9 mouse cellular contexts compared by ENCODE assay signal in genomic region chr2:156488166-156488814, GRCm38 (mm10). TPM values are rescaled to one million over a fixed set of nuclear protein-coding genes. Genes with fewer than 3 reads are reported as not detected.
A peak's percentile ranks its signal among the peaks of the same experiment; 100 is the strongest.
DNase-seq lines count a peak whose midpoint lies in the region; ATAC-seq and TF ChIP-seq lines count a peak whose summit lies in the region.
"Had no signal": no experiment of that assay in that cellular context is flagged by ENCODE, and none has a peak within 500 bp of the region (broad histone marks: within the 10 kb centered on the region; RNA-seq: fewer than 3 reads in every experiment).

No protein-coding gene starts in this region.

- 72% methylated on average over 8 of the region's 8 CpGs for WGBS in heart, adult 2 months
- WGBS in heart, embryonic 12.5 days: 81% methylated on average over 8 of the region's 8 CpGs
- WGBS in intestine, embryonic 16.5 days: 75% methylated on average over 8 of the region's 8 CpGs
- 69% methylated on average over 8 of the region's 8 CpGs for WGBS in lung, postnatal 0 days

- H3K79me2 ChIP-seq in heart, adult 2 months (replicated peaks; ENCODE audit: control insufficient read depth, insufficient read depth, low read length): no peaks in the 10 kb centered on the region

- H3K4me1 ChIP-seq in heart, adult 2 months (ENCODE audit: control insufficient read depth, insufficient read depth, low read length): no peaks in the 10 kb centered on the region
- peaks cover 25% of the 10 kb centered on the region for H3K4me1 ChIP-seq in heart, embryonic 12.5 days (replicated peaks)
- peaks cover 7% of the 10 kb centered on the region for H3K4me1 ChIP-seq in intestine, embryonic 16.5 days (ENCODE audit: control insufficient read depth, insufficient read depth, low read length)
- no peaks in the 10 kb centered on the region for H3K4me1 ChIP-seq in lung, postnatal 0 days (ENCODE audit: insufficient read depth, low read depth, low read length)

- H3K4me3 ChIP-seq in heart, adult 2 months: no peak overlapping the region
- H3K4me3 ChIP-seq in heart, embryonic 12.5 days: no peak overlapping the region
- H3K4me3 ChIP-seq in intestine, embryonic 16.5 days (ENCODE audit: low read length): no peak overlapping the region
- H3K4me3 ChIP-seq in lung, postnatal 0 days (ENCODE audit: low read depth, low read length): no peak overlapping the region

- no peaks in the 10 kb centered on the region for H3K36me3 ChIP-seq in heart, adult 2 months (ENCODE audit: control insufficient read depth, insufficient read depth, low read length)
- no peaks in the 10 kb centered on the region for H3K36me3 ChIP-seq in heart, embryonic 12.5 days
- no peaks in the 10 kb centered on the region for H3K36me3 ChIP-seq in intestine, embryonic 16.5 days (ENCODE audit: control insufficient read depth, insufficient read depth, low read length)
- H3K36me3 ChIP-seq in lung, postnatal 0 days (ENCODE audit: insufficient read depth, low read length): no peaks in the 10 kb centered on the region

- TF ChIP-seq EP300 in heart, adult 2 months (IDR thresholded peaks at IDR 0.05; ENCODE audit: insufficient read depth, low read depth, low read length): no peak
- no peak for TF ChIP-seq EP300 in lung, postnatal 0 days (IDR thresholded peaks at IDR 0.05)

- H3K4me2 ChIP-seq in heart, embryonic 12.5 days: no peak overlapping the region
- no peak overlapping the region for H3K4me2 ChIP-seq in intestine, embryonic 16.5 days (ENCODE audit: low read depth, low read length)
- H3K4me2 ChIP-seq in lung, postnatal 0 days (replicated peaks; ENCODE audit: low read depth, low read length): no peak overlapping the region

- 0 out of 2 replicates have a peak, but pooled peaks cover 1% of the 10 kb centered on the region for H3K27me3 ChIP-seq in heart, adult 2 months (ENCODE audit: control insufficient read depth, insufficient read depth, low read length)
- peaks cover 3% of the 10 kb centered on the region for H3K27me3 ChIP-seq in heart, embryonic 12.5 days (replicated peaks)
- no peaks in the 10 kb centered on the region for H3K27me3 ChIP-seq in intestine, embryonic 16.5 days (replicated peaks; ENCODE audit: control insufficient read depth, insufficient read depth, low read length)
- no peaks in the 10 kb centered on the region for H3K27me3 ChIP-seq in lung, postnatal 0 days (replicated peaks; ENCODE audit: insufficient read depth, low read length)

- intact Hi-C loops in heart, adult 2 months (cut with DNase I): no loop called here

- H3K27ac ChIP-seq in heart, adult 2 months: peak overlapping the region; percentile 9; the same call in 1 of the 2 replicates
- H3K27ac ChIP-seq in heart, embryonic 12.5 days (ENCODE audit: poor library complexity, severe bottlenecking): no peak overlapping the region
- no peak overlapping the region for H3K27ac ChIP-seq in intestine, embryonic 16.5 days (ENCODE audit: low read length)
- no peak overlapping the region for H3K27ac ChIP-seq in lung, postnatal 0 days (ENCODE audit: low read length)

- peaks cover 5% of the 10 kb centered on the region; the same call in 1 of the 2 replicates for H3K9me3 ChIP-seq in heart, embryonic 12.5 days (replicated peaks)
- no peaks in the 10 kb centered on the region for H3K9me3 ChIP-seq in intestine, embryonic 16.5 days (ENCODE audit: control insufficient read depth, low read length)
- no peaks in the 10 kb centered on the region for H3K9me3 ChIP-seq in lung, postnatal 0 days (ENCODE audit: low read length)

- no peak for TF ChIP-seq POLR2A in heart, adult 2 months (IDR thresholded peaks at IDR 0.05; ENCODE audit: insufficient read depth, low read depth, low read length)

- H3K9ac ChIP-seq in heart, adult 2 months (ENCODE audit: low read depth, low read length): no peak overlapping the region
- no peak overlapping the region for H3K9ac ChIP-seq in heart, embryonic 12.5 days
- no peak overlapping the region for H3K9ac ChIP-seq in intestine, embryonic 16.5 days (ENCODE audit: low read depth, low read length)
- no peak overlapping the region for H3K9ac ChIP-seq in lung, postnatal 0 days (replicated peaks; ENCODE audit: low read depth)

- ATAC-seq in heart, embryonic 12.5 days (ENCODE audit: insufficient number of reproducible peaks, low FRiP score): no peak
- ATAC-seq in intestine, embryonic 16.5 days: no peak
- no peak for ATAC-seq in lung, postnatal 0 days

- peak; percentile 51 to 60 for DNase-seq in heart, adult 2 months
- peak; percentile 86 for DNase-seq in 3134 (ENCODE audit: extremely low read depth, insufficient read length, low spot score)
- peak; percentile 61 to 63 for DNase-seq in adrenal gland, postnatal 36 days
- DNase-seq in gastrocnemius, postnatal 10 days: peak; percentile 36
- DNase-seq in frontal cortex, postnatal 14 days (ENCODE audit: low spot score in 2 of 2): no peak
- no peak for DNase-seq in lung, postnatal 0 days (ENCODE audit: low spot score)
- DNase-seq: kidney, adult 18-20 months had no signal

- TF ChIP-seq CTCF in heart, adult 2 months (IDR thresholded peaks at IDR 0.05): no peak
- TF ChIP-seq CTCF in lung, postnatal 0 days (IDR thresholded peaks at IDR 0.05): no peak

RNA-seq across cellular contexts. Expression of gene Aar2, which starts 59.1 kb away (rescaled TPM):
- 10 to 100 TPM; 21.0 to 22.7 TPM for total RNA-seq in heart, adult 2 months (2021)
- polyA plus RNA-seq in heart, adult 2 months (2012; rRNA removed): 19.4 and 26.0 TPM in 2 replicates
- 22.8 and 25.2 TPM in 2 replicates for polyA plus RNA-seq in heart, embryonic 12.5 days (2016; fragmentation: Nextera tagmentation; extraction: Ambion mirVana)
- 10 to 100 TPM; 35.3 to 36.2 TPM for total RNA-seq in adrenal gland, postnatal 36 days (2021)
- total RNA-seq in gastrocnemius, postnatal 10 days (2021): 10 to 100 TPM; 16.2 to 18.6 TPM
- polyA plus RNA-seq in intestine, embryonic 16.5 days (2015; fragmentation: Nextera tagmentation; extraction: Ambion mirVana): 33.1 and 33.2 TPM in 2 replicates
- polyA plus RNA-seq in lung, postnatal 0 days (2015; fragmentation: Nextera tagmentation; extraction: Ambion mirVana): 21.8 and 23.7 TPM in 2 replicates

Comparison
In these comparisons a context has a peak if more than half of its experiments do, and no peak if none do; other contexts are left out.
1. DNase-seq: peak in heart, adult 2 months (2 of 2), 3134 (single experiment), adrenal gland, postnatal 36 days (2 of 2) and gastrocnemius, postnatal 10 days (single experiment); none in frontal cortex, postnatal 14 days (0 of 2) and lung, postnatal 0 days (single experiment).